Mouse (Mus musculus) left cerebral cortex, adult 9 months (tissue): Measurements from ENCODE around the gene She.

Source experiments
- DNase-seq, 2 experiments: peaks; one replicate each; pipeline ENCODE4 v3.0.0; 2022; ENCODE audit warnings: low spot score in 2 of 2

Gene She

GRCm38 (mm10) chr3:89817056-89817455 lies 14.1 kb upstream of the She start:
- DNase-seq, result no peak

- DNase-seq, result no peak
These were observed 12.6 kb upstream of the She start for GRCm38 (mm10) chr3:89818605-89819004.

DNA sequence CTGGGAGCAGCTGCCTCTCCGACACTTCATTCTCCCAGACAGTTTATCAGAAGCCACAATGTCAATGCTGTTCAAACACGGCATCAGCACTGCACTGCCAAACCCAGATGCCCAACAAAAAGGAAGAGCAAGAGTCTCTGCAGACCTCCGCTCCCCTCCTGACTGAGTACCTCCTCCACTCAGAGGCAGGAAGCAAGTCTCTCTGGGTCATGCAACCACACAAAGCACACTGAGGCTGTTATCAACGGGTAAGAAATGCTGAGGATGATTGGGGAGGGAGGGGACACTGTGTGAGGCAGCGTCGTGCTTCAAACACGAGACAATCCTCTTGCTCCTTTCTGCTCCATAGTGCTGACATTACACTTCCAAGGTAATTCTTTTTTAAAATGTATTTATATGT lies 11.3 kb upstream of the She start:
- no peak for DNase-seq

- DNase-seq, result no peak
These were observed 10.7 kb upstream of the She start for GRCm38 (mm10) chr3:89820311-89821095.

DNA sequence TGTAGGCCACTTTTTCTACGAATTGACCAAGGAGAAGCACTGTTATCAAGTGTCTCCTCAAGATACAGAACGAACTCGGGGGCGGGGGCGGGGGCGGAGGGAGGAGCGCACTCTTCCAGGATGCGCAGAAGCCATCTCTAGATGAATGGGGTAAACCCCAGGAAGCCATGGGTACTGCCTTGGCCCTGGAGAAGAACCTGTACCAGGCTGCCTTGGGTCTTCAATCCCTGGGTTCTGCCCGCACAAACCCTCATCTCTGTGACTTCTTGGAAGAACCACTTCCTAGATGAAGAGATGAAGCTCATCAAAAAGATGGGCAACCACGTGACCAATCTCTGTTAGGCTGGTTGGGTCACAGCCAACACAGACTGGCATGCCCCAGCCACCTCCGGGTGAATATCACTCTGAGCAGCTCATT lies 10.1 kb upstream of the She start:
- DNase-seq, result no peak

DNA sequence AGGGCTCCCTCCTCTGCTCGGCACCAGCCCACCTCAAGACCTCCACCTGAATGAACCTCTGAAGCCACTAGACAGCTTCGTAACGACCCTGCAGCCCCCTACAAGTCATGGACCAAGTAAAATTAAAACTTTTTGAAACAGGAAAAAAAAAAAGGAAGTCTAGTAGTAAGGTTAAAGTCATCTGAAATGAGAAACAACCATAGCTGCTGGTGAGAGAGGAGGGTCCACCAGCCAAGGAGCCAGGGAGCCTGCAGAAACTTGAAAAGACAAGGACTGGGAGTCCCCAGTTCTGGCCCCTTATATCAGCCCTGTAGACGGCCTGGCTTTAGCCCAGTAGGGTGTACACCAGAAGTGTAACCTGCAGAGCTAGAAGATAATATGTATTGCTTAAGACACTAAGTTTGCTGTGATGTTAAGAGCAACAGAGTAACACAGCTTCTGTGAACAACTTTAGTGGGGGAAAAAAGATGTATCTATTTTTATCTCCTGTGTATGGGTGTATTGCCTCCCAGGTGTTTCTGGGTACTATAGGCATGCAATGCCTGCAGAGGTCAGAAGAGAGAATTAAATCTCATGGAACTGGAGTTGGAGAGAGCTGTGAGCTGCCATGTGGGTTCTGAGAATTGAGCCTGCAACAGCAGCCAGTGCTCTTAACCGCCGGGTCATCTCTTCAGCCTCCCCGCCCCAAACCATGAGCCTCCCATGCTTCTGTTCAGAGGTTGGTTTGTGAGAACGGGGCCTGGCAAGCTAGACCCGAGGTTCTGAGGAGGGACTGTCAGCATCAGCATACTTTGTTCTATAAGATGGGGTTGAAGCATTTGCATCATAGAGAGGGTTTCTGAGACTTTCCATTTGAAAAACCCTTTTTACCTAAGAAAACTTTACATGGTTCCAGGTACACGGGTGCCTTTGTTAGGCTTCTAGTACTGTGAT lies 9.4 kb upstream of the She start:
- DNase-seq, result no peak

DNA sequence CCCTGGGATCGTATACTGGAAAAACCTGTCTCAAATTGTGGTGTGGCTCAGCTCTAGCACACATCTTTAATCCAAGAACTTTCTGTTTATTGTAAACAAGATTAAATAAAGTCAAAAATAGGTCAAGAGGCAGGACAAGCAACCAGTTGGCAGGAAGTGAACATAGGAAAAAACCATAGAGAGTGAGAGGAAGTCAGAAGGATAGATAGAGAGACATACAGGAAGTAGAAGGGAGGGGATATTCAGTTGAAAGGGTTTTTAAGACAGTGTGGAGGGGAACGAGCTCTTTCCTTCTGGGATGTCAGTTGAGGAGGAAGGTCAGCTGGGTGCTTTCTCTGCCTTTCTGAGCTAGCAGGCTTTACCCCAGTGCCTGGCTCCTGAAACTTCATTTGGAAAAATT lies 7.6 kb upstream of the She start:
- DNase-seq, result no peak

DNA sequence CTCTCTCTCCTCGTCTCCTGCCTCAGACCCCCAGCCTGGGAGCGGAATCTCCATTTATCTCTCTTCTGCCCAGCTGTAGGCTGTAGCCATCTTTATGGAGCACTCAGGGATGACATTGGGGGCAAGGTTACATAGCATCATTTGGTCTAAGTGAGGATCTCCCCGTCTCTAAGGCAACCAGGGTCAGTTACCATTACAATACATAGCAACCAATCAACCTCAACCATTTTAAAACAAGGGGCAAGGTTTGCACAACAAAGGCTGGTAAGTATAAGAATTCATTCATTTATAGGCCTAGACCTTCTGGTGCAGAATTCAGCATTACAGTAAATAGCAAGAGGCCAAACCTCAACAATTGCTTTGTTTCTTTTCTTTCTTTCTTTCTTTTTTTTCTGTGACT lies 4.9 kb upstream of the She start:
- DNase-seq, result no peak

DNA sequence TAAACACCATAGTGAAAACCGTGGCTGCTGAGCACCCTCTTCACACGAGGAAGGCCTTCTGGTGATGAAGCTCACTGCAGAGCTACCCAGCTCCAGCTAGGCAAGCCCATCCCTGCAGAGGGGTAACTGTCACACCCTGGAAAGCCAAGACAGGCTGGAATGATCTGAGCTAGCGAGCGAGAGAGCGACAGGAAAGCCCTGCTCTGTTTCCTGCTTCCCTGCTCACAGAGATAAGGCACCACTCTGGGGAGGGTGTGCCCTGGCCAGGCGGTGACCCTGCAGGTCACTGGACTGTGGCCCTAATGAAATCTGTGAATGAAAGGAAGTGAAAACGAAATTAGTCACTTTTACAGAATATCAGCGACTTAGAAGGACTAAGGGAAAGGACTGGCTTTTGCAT lies 4.2 kb downstream of the She start:
- DNase-seq, result no peak

DNA sequence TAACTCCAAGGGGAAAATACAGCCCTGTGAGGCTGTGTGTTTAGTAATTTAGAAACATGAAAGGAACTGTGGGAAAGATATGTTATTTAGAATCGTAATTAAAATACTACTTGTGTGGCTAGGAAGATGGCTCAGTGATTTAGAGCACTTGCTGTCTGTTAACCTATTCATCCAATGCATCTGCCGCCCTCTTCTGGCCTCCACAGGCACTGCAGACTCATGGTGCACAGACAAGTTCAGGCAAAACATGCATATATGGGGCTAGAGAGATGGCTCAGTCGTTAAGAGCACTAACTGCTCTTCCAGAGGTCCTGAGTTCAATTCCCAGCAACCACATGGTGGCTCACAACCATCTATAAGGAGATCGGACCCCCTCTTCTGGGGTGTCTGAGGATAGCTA lies 11.1 kb downstream of the She start:
- DNase-seq, result no peak

DNA sequence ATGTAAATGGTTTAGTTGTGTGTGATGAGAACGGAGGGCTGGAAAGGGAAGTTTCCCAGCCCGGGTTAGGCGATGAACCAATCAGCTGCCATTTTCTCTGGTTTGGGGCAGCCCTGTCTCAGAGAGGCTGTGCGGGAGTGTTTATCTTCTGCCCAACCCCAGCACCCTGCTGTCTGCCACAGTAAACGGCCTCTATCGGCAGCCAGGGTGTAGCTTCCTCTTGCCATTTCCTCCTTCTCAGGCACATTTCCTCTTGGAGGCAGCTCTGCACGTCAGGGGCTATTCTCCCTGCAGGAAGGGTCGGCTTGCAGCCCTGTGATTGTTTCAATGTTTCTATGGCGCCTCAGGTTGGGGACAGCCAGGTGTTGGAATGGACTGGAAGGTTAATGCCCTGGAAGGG lies 12.0 kb downstream of the She start:
- no peak for DNase-seq

GRCm38 (mm10) chr3:89845814-89846213 lies 14.6 kb downstream of the She start:
- DNase-seq, result no peak

GRCm38 (mm10) chr3:89847126-89847525 lies 16.0 kb downstream of the She start:
- DNase-seq, result no peak

GRCm38 (mm10) chr3:89847596-89847995 lies 16.4 kb downstream of the She start:
- DNase-seq, result no peak

DNA sequence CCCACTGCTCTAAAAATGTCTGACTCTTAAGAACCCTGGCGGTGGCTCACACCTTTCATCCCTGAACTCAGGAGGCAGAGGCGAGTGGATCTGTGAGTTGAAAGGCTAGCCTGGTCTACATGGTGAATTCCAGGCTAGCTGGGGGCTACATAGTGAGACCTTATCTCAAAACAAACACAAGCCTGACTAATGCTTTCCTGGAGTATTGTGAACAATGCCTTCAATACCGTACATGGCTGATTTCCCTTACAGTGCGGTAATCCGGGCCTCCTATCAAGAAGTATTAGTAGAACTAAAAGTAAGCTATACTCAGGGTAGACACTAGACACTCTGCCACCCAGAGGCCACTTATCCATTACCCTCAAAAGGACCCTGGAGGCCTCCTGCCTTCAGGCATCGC lies 16.9 kb downstream of the She start:
- no peak for DNase-seq

DNA sequence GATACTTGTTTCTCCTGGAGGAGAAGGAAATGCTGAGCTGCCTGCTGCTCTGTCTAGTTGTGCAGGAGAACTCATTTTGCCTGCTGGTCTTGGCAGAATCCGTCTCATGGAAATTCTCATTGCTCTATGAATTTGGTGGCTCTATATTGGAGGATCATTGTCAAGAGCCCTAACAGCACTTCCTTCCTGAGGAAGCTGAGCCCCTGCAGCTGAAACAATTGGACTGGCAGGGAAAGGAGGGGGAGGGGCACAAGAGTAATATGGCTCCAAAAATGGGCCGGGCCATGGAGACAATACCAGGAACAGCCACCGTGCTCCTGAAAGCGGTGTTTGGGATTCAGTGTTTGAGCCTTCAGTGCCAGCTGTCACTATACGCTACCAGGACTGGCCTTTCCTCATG lies 22.6 kb downstream of the She start:
- DNase-seq, result no peak

DNA sequence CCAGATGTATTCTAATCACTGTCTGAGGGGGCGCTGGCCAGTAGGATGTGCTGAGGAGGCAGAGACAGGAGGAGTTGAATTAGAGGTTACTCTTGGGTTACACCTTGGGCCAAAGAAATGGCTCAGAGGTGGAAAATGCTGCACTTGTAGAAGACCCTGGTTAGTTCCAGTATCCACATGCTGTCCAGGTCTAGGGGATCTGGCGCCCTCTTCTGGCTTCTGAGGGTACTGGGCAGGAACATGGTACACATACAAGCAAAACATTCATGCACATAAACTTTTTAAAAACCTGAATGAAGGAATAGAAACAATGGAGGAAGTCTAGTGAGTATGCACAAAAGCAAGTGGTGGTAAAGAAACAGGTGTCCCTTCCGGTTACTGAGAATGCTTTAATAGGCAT lies 26.2 kb downstream of the She start:
- no peak for DNase-seq

GRCm38 (mm10) chr3:89858123-89858522 lies 27.0 kb downstream of the She start:
- DNase-seq, result peak in 1 of 2 experiments; percentile 25

DNA sequence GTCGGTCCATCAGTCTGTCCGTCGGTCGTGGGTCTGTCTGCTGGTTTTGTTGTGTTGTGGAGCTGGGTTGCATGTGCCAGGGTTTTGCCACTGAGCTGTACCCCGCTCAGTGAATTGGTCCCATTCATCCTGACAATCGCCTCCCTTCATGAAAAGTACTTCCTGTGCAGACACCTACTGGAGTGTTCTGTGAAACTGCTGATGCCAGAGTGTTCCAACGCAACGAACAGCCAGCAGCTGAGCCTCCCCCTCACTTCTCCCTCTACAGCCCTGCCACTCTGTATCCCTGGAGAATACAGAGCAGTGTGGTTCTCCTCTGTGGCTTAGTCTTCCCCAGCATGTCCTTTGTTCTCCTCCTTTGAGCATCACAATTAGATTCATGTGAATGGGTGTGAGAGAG lies 27.7 kb downstream of the She start:
- peak; percentile 58 to 81 for DNase-seq

DNA sequence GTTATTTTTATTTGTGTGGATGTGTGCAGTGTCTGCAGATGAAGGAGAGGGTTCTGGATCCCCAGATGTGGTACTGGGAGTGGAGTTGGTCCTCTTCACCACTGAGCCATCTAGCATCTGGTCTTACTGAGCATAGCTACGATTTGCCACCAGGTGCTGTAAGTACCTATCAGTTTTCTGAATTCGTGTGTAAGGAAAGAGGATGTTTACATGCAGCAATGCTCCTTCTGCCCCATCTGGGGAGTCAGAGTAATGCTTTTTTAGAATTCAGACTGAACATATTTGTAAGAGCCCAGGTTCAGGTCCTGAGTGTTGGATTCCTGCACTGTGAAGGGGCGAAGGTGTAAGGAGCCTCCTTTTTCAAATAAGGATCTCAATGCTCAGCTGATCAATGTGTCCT lies 28.8 kb downstream of the She start:
- DNase-seq, result no peak

GRCm38 (mm10) chr3:89860343-89860742 lies 29.2 kb downstream of the She start:
- DNase-seq, result no peak

- peak in 1 of 2 experiments; percentile 53 for DNase-seq
These were observed 29.9 kb downstream of the She start for GRCm38 (mm10) chr3:89861070-89861469.

- DNase-seq, result no peak
These were observed 31.1 kb downstream of the She start for GRCm38 (mm10) chr3:89862182-89862761.
